Mouse (Mus musculus): Measurements from ENCODE around the gene Zan.

- TF ChIP-seq POLR2A (IDR thresholded peaks at IDR 0.05; ENCODE audit: extremely low read depth, insufficient read depth, low read length) (no peak), CTCF (IDR thresholded peaks at IDR 0.05; ENCODE audit: extremely low read depth, insufficient read depth, low read length) (no peak)
Observed at GRCm38 (mm10) chr5:137337190-137337589, 139.7 kb downstream of the Zan start.

Data from cortical plate, adult 2 months (tissue).